Mouse (Mus musculus): ENCODE data around the gene Slc24a3. TPM values are rescaled to one million over a fixed set of nuclear protein-coding genes. Genes with fewer than 3 reads are reported as not detected.
A peak's percentile ranks its signal among the peaks of the same experiment; 100 is the strongest.

Gene Slc24a3
- total and polyA plus RNA-seq, 3 experiments, result 12.1 to 26.2 (median 21.1) TPM

GRCm38 (mm10) chr2:145439755-145440154, 272.2 kb downstream of the Slc24a3 start:
- no peak for DNase-seq

- DNase-seq, result no peak
Measured at GRCm38 (mm10) chr2:145457106-145457747, 289.7 kb downstream of the Slc24a3 start.

- no peak for DNase-seq
Measured at GRCm38 (mm10) chr2:145460854-145461423, 293.4 kb downstream of the Slc24a3 start.

GRCm38 (mm10) chr2:145462253-145462652, 294.7 kb downstream of the Slc24a3 start:
- no peak for DNase-seq

GRCm38 (mm10) chr2:145468701-145469325, 301.3 kb downstream of the Slc24a3 start:
- DNase-seq, result no peak

GRCm38 (mm10) chr2:145477484-145477883, 309.9 kb downstream of the Slc24a3 start:
- DNase-seq, result no peak

- no peak for DNase-seq
Measured at GRCm38 (mm10) chr2:145479676-145480075, 312.1 kb downstream of the Slc24a3 start.

GRCm38 (mm10) chr2:145500231-145500630, 332.7 kb downstream of the Slc24a3 start:
- DNase-seq, result no peak

- DNase-seq, result no peak
Measured at GRCm38 (mm10) chr2:145501472-145501871, 333.9 kb downstream of the Slc24a3 start.

- DNase-seq, result peak; percentile 64
Measured at GRCm38 (mm10) chr2:145507702-145508101, 340.1 kb downstream of the Slc24a3 start.

GRCm38 (mm10) chr2:145510650-145511225, 343.2 kb downstream of the Slc24a3 start:
- no peak for DNase-seq

GRCm38 (mm10) chr2:145515956-145516355, 348.4 kb downstream of the Slc24a3 start:
- DNase-seq, result no peak

GRCm38 (mm10) chr2:145517346-145517745, 349.8 kb downstream of the Slc24a3 start:
- DNase-seq, result peak; percentile 70

- DNase-seq, result no peak
Measured at GRCm38 (mm10) chr2:145522017-145522416, 354.5 kb downstream of the Slc24a3 start.

GRCm38 (mm10) chr2:145523381-145523780, 355.8 kb downstream of the Slc24a3 start:
- DNase-seq, result no peak

- DNase-seq, result no peak
Measured at GRCm38 (mm10) chr2:145527151-145527550, 359.6 kb downstream of the Slc24a3 start.

GRCm38 (mm10) chr2:145530941-145531353, 363.4 kb downstream of the Slc24a3 start:
- no peak for DNase-seq

GRCm38 (mm10) chr2:145533086-145533485, 365.5 kb downstream of the Slc24a3 start:
- DNase-seq, result no peak

GRCm38 (mm10) chr2:145535307-145535706, 367.8 kb downstream of the Slc24a3 start:
- DNase-seq, result no peak

GRCm38 (mm10) chr2:145535774-145536173, 368.2 kb downstream of the Slc24a3 start:
- DNase-seq, result no peak

GRCm38 (mm10) chr2:145536986-145537385, 369.4 kb downstream of the Slc24a3 start:
- DNase-seq, result no peak

GRCm38 (mm10) chr2:145541695-145542094, 374.1 kb downstream of the Slc24a3 start:
- no peak for DNase-seq

- no peak for DNase-seq
Measured at GRCm38 (mm10) chr2:145546071-145546470, 378.5 kb downstream of the Slc24a3 start.

Data from adrenal gland, adult 2 months (tissue).